Mouse (Mus musculus): ENCODE data around the gene Mt1. TPM values are rescaled to one million over a fixed set of nuclear protein-coding genes. Genes with fewer than 3 reads are reported as not detected.

Gene Mt1
- total RNA-seq, 2 experiments from 2014 or later = 298 to 394 TPM

GRCm38 (mm10) chr8:94172809-94173732 lies 5.8 kb upstream of the Mt1 start:
- peak in 1 of 2 experiments; percentile 14 for DNase-seq

- DNase-seq = no peak
These were observed 5.0 kb upstream of the Mt1 start for GRCm38 (mm10) chr8:94173848-94174403.

- DNase-seq = no peak
These were observed 4.2 kb upstream of the Mt1 start for GRCm38 (mm10) chr8:94174619-94175213.

GRCm38 (mm10) chr8:94177716-94178390 lies 1.0 kb upstream of the Mt1 start:
- DNase-seq = no peak

- DNase-seq = peak; percentile 38 to 52
These were observed 1.1 kb downstream of the Mt1 start for GRCm38 (mm10) chr8:94179713-94180560.

GRCm38 (mm10) chr8:94180561-94180908 lies 1.7 kb downstream of the Mt1 start:
- DNase-seq = no peak

GRCm38 (mm10) chr8:94182055-94182929 lies 3.4 kb downstream of the Mt1 start:
- DNase-seq = no peak

GRCm38 (mm10) chr8:94183117-94183516 lies 4.2 kb downstream of the Mt1 start:
- peak; percentile 90 to 92 for DNase-seq

- no peak for DNase-seq
These were observed 5.5 kb downstream of the Mt1 start for GRCm38 (mm10) chr8:94184357-94184843.

- DNase-seq = no peak
These were observed 6.9 kb downstream of the Mt1 start for GRCm38 (mm10) chr8:94185791-94186190.

- peak; percentile 75 to 83 for DNase-seq
These were observed 7.7 kb downstream of the Mt1 start for GRCm38 (mm10) chr8:94186542-94186941.

- no peak for DNase-seq
These were observed 8.6 kb downstream of the Mt1 start for GRCm38 (mm10) chr8:94187290-94188002.

GRCm38 (mm10) chr8:94189275-94190031 lies 10.6 kb downstream of the Mt1 start:
- no peak for DNase-seq

- DNase-seq = peak; percentile 77 to 89
These were observed 12.3 kb downstream of the Mt1 start for GRCm38 (mm10) chr8:94191101-94191691.

- no peak for DNase-seq
These were observed 14.0 kb downstream of the Mt1 start for GRCm38 (mm10) chr8:94192926-94193325.

- peak; percentile 54 to 63 for DNase-seq
These were observed 15.8 kb downstream of the Mt1 start for GRCm38 (mm10) chr8:94194591-94195223.

GRCm38 (mm10) chr8:94199202-94199869 lies 20.5 kb downstream of the Mt1 start:
- peak; percentile 59 to 64 for DNase-seq
